Mouse (Mus musculus): Measurements from ENCODE around the gene Marc1. TPM values are rescaled to one million over a fixed set of nuclear protein-coding genes. Genes with fewer than 3 reads are reported as not detected.

The Marc1 gene
- polyA plus RNA-seq, 1 experiment from 2014 or later: not detected

DNA sequence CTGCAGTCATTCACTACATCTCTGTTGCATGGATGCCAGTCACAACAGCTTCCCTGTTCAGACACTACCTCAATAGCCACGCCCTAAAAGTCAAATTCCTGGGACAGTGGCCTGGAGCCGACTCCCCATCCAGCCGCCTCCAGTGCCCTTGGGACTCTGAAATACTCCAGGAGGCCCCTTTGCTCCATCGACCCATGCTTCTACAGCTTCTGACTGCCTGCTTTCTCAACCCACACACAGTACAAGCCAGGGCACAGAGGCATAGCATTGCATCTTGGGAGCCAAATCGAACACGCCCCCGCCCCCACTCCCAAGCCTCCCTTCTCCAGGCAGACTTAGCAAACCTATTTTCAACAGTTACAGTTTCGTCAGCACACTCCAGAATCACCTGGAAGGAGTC lies 18.8 kb upstream of the Marc1 start:
- Histone ChIP-seq H3K4me1 (ENCODE audit: control insufficient read depth, insufficient read depth, low read length) (no peaks in the 10 kb centered on the region), H3K4me2 (no peak overlapping the region), H3K9ac (ENCODE audit: low read length) (no peak overlapping the region), H3K27me3 (ENCODE audit: control insufficient read depth, insufficient read depth, low read length) (no peaks in the 10 kb centered on the region), H3K27ac (ENCODE audit: low read depth, low read length) (no peak overlapping the region), H3K36me3 (ENCODE audit: control insufficient read depth, insufficient read depth, low read length) (peaks cover 2% of the 10 kb centered on the region; the same call in 1 of the 2 replicates), H3K9me3 (ENCODE audit: control insufficient read depth, low read length) (no peaks in the 10 kb centered on the region), H3K4me3 (ENCODE audit: low read depth, low read length) (no peak overlapping the region)
- no peak for ATAC-seq (ENCODE audit: low FRiP score)
- DNase-seq (ENCODE audit: low spot score, missing footprints): peak; percentile 47
- WGBS: 87% methylated on average over 8 of the region's 8 CpGs

DNA sequence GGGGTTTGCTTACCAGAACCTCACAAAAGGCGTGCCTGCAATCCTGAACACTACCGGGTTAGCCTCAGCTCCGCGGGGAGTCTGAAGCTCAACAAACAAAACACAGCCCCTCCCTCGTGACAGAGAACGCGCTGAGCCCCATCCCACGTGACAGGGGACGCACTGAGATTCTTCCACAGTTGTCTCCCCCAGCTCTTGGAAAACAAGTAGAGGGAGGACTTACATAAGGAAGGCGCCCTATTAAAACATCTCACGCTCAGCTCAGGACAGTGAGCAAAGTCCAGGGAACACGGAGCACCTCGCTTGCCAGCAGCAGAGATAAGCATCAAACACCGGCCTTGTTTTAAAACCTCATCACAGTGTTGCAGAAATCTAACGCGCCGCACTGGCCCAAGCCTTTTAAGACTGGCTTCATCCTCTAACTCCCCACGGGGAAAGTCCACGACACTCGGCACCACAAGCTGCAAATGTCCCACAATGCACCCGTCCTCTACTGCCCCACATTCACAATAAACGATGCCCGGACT lies 16.1 kb upstream of the Marc1 start:
- Histone ChIP-seq H3K4me3 (ENCODE audit: low read depth, low read length) (no peak overlapping the region), H3K27me3 (ENCODE audit: control insufficient read depth, insufficient read depth, low read length) (no peaks in the 10 kb centered on the region), H3K27ac (ENCODE audit: low read depth, low read length) (no peak overlapping the region), H3K9ac (ENCODE audit: low read length) (no peak overlapping the region), H3K36me3 (ENCODE audit: control insufficient read depth, insufficient read depth, low read length) (0 out of 2 replicates have a peak, but pooled peaks cover 2% of the 10 kb centered on the region), H3K4me1 (ENCODE audit: control insufficient read depth, insufficient read depth, low read length) (no peaks in the 10 kb centered on the region), H3K4me2 (peak overlapping the region; percentile 16; the same call in 1 of the 2 replicates), H3K9me3 (ENCODE audit: control insufficient read depth, low read length) (no peaks in the 10 kb centered on the region)
- peak; percentile 86 for DNase-seq (ENCODE audit: low spot score, missing footprints)
- 28% methylated on average over 23 of the region's 23 CpGs for WGBS
- no peak for ATAC-seq (ENCODE audit: low FRiP score)

DNA sequence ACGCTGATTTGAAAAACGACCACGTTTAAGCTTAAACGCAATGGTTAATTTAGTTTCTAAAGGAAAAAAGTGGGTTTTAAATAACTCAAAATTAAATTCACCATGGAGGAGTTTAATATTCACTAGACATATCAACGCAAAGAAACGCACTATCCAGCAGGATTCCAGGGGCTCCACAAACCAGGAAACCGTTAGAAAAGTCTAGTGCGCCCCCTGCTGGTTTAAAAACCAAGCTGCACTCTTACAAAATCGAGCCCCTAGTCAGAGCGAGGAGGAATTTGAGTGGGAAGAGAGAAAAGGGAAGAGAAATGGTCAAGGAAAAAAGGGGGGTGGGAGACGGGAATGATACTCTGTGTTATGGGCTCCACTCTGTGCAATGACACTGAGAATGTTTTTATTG lies 14.0 kb upstream of the Marc1 start:
- H3K4me2 ChIP-seq: no peak overlapping the region
- 29% methylated on average over 11 of the region's 11 CpGs for WGBS

DNA sequence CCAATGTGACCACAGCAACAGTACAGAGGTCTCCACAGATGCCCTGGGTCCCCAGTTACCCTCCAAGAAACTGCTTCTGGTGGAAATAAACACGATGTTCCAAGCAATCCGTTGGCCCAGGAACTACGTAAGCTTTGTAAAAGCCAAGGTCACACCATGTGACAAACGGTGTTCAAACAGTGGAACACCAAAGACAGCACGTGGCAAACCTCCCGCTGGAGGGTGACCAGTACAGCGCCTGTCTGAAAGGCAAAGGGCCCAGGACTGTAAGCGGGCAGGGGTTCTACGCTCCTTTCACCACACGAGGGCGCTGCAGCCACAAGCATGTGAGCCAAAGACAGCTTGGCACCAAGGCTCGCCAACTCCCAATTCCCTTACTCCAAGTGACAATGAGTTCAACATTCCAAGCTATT lies 13.3 kb upstream of the Marc1 start:
- Histone ChIP-seq H3K36me3 (ENCODE audit: control insufficient read depth, insufficient read depth, low read length) (no peaks in the 10 kb centered on the region), H3K27me3 (ENCODE audit: control insufficient read depth, insufficient read depth, low read length) (no peaks in the 10 kb centered on the region), H3K9me3 (ENCODE audit: control insufficient read depth, low read length) (no peaks in the 10 kb centered on the region), H3K27ac (ENCODE audit: low read depth, low read length) (no peak overlapping the region), H3K9ac (ENCODE audit: low read length) (no peak overlapping the region), H3K4me2 (no peak overlapping the region), H3K4me1 (ENCODE audit: control insufficient read depth, insufficient read depth, low read length) (no peaks in the 10 kb centered on the region), H3K4me3 (ENCODE audit: low read depth, low read length) (no peak overlapping the region)
- DNase-seq (ENCODE audit: low spot score, missing footprints): peak; percentile 99
- peak; percentile 88 for ATAC-seq (ENCODE audit: low FRiP score)
- 2% methylated on average over 12 of the region's 12 CpGs for WGBS

More for the DNA sequence above, 14.0 kb upstream of the Marc1 start:
- Histone ChIP-seq H3K4me1 (ENCODE audit: control insufficient read depth, insufficient read depth, low read length) (no peaks in the 10 kb centered on the region), H3K27me3 (ENCODE audit: control insufficient read depth, insufficient read depth, low read length) (no peaks in the 10 kb centered on the region), H3K36me3 (ENCODE audit: control insufficient read depth, insufficient read depth, low read length) (no peaks in the 10 kb centered on the region), H3K9me3 (ENCODE audit: control insufficient read depth, low read length) (no peaks in the 10 kb centered on the region), H3K4me3 (ENCODE audit: low read depth, low read length) (no peak overlapping the region), H3K27ac (ENCODE audit: low read depth, low read length) (no peak overlapping the region), H3K9ac (ENCODE audit: low read length) (no peak overlapping the region)
- DNase-seq (ENCODE audit: low spot score, missing footprints) (peak; percentile 93), ATAC-seq (ENCODE audit: low FRiP score) (0 out of 2 replicates have a peak, but pooled peaks have one; percentile 28)

DNA sequence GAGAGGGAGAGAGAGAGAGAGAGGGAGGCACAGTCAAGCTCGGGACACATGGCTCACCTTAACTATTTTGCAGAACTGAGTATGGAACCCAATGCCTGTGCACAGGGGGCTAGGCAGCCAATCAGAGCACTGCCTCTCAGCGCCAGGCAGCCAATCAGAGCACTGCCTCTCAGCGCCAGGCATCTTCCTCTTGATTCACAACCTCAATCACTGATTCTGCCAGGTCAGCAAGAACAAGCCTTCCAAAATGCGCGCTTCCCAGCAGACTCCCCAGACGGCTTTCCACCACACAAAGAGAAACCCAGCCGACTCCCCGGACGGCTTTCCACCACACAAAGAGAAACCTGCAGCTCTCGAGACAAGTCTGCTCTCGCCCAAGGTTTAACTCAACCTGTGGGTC lies 11.6 kb upstream of the Marc1 start:
- Histone ChIP-seq H3K27ac (ENCODE audit: low read depth, low read length) (no peak overlapping the region), H3K9me3 (ENCODE audit: control insufficient read depth, low read length) (no peaks in the 10 kb centered on the region), H3K36me3 (ENCODE audit: control insufficient read depth, insufficient read depth, low read length) (no peaks in the 10 kb centered on the region), H3K4me1 (ENCODE audit: control insufficient read depth, insufficient read depth, low read length) (no peaks in the 10 kb centered on the region), H3K27me3 (ENCODE audit: control insufficient read depth, insufficient read depth, low read length) (no peaks in the 10 kb centered on the region), H3K4me3 (ENCODE audit: low read depth, low read length) (no peak overlapping the region), H3K4me2 (0 out of 2 replicates have a peak overlapping the region, but pooled peaks have one; percentile 8), H3K9ac (ENCODE audit: low read length) (no peak overlapping the region)
- ATAC-seq (ENCODE audit: low FRiP score): peak; percentile 45; the same call in 1 of the 2 replicates
- WGBS: 11% methylated on average over 11 of the region's 11 CpGs
- DNase-seq (ENCODE audit: low spot score, missing footprints): no peak

DNA sequence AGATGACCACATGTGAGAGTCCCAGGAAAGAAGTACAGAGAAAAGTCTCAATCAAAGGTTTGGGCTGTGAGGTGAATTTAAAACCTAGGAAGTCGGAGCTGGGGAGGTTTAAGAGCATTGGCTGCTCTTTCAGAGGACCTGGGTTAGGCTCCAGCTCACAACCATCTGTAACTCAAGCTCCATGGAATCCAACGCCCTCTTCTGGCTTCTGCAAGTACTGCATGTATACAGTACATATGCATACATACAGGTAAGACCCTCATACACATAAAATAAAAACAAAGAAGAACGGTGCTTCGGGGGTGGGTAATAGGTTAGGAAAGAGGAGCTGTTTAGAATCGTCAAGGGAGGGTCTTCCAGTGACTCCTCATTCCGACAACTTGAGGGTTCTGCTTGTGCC lies 6.7 kb upstream of the Marc1 start:
- Histone ChIP-seq H3K36me3 (ENCODE audit: control insufficient read depth, insufficient read depth, low read length) (no peaks in the 10 kb centered on the region), H3K27me3 (ENCODE audit: control insufficient read depth, insufficient read depth, low read length) (no peaks in the 10 kb centered on the region), H3K9ac (ENCODE audit: low read length) (no peak overlapping the region), H3K27ac (ENCODE audit: low read depth, low read length) (no peak overlapping the region), H3K4me1 (ENCODE audit: control insufficient read depth, insufficient read depth, low read length) (no peaks in the 10 kb centered on the region), H3K4me2 (no peak overlapping the region), H3K9me3 (ENCODE audit: control insufficient read depth, low read length) (no peaks in the 10 kb centered on the region), H3K4me3 (ENCODE audit: low read depth, low read length) (no peak overlapping the region)
- ATAC-seq (ENCODE audit: low FRiP score) (no peak), DNase-seq (ENCODE audit: low spot score, missing footprints) (no peak)
- 82% methylated on average over 6 of the region's 6 CpGs for WGBS

DNA sequence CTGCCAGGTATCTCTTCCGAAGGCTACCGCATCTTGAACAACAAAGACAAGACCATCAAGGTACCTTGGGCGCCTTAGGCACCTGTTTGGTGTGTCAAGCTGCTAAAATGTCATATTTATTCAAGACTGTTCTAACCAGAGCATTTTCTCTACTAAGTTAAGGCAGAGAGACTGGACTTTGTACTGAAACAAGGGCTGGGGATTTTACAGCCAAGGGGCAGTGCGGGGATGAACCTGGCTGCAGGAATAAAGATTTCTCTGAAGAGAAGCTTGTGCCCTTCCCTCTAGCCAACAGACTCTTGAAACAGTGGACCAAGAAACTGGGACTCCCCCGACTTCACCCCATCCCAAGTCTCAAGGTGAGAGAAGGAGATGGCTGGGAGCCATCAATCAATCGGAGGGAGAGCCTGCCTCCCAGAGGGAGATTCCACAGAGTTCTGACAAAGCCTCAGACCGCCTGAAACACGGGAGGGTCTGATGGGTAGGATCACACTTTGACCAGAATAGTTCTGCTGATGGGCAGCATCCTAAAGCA lies 670 bp upstream of the Marc1 start:
- WGBS: 76% methylated on average over 8 of the region's 8 CpGs
- H3K36me3 ChIP-seq (ENCODE audit: control insufficient read depth, insufficient read depth, low read length): no peaks in the 10 kb centered on the region
- H3K4me3 ChIP-seq (ENCODE audit: low read depth, low read length): no peak overlapping the region

DNA sequence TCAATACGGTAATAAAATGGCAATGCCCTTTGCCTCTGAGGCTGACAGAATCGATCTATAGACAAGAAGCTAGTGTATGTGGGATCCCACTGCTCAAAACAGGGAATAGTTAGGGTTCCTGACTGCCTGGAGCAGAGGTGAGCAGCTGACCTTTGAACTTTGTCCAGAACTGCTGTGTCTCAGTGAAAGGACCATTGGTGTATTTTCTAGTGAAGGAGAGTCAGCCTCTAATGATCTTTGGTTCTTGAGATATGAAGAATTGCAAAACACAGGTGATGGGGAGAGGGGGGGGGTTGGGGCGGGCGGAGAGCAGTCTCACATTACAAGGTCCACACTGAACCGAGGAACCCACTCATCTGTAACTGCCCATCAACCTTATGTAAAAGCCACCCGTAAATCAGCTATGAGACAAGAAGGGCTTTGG lies 1.5 kb downstream of the Marc1 start:
- Histone ChIP-seq H3K9ac (ENCODE audit: low read length) (no peak overlapping the region), H3K27me3 (ENCODE audit: control insufficient read depth, insufficient read depth, low read length) (peaks cover 5% of the 10 kb centered on the region), H3K36me3 (ENCODE audit: control insufficient read depth, insufficient read depth, low read length) (no peaks in the 10 kb centered on the region), H3K9me3 (ENCODE audit: control insufficient read depth, low read length) (no peaks in the 10 kb centered on the region), H3K27ac (ENCODE audit: low read depth, low read length) (no peak overlapping the region), H3K4me3 (ENCODE audit: low read depth, low read length) (no peak overlapping the region), H3K4me1 (ENCODE audit: control insufficient read depth, insufficient read depth, low read length) (peaks cover 8% of the 10 kb centered on the region), H3K4me2 (no peak overlapping the region)
- WGBS: 82% methylated on average over 6 of the region's 6 CpGs
- ATAC-seq (ENCODE audit: low FRiP score) (no peak), DNase-seq (ENCODE audit: low spot score, missing footprints) (peak; percentile 53)

More for the DNA sequence above, 670 bp upstream of the Marc1 start:
- peak; percentile 75 for DNase-seq (ENCODE audit: low spot score, missing footprints)
- H3K9me3 ChIP-seq (ENCODE audit: control insufficient read depth, low read length): no peaks in the 10 kb centered on the region
- no peak overlapping the region for H3K9ac ChIP-seq (ENCODE audit: low read length)
- peaks cover 8% of the 10 kb centered on the region for H3K4me1 ChIP-seq (ENCODE audit: control insufficient read depth, insufficient read depth, low read length)
- no peak overlapping the region for H3K4me2 ChIP-seq
- peaks cover 5% of the 10 kb centered on the region for H3K27me3 ChIP-seq (ENCODE audit: control insufficient read depth, insufficient read depth, low read length)
- no peak for ATAC-seq (ENCODE audit: low FRiP score)
- no peak overlapping the region for H3K27ac ChIP-seq (ENCODE audit: low read depth, low read length)

DNA sequence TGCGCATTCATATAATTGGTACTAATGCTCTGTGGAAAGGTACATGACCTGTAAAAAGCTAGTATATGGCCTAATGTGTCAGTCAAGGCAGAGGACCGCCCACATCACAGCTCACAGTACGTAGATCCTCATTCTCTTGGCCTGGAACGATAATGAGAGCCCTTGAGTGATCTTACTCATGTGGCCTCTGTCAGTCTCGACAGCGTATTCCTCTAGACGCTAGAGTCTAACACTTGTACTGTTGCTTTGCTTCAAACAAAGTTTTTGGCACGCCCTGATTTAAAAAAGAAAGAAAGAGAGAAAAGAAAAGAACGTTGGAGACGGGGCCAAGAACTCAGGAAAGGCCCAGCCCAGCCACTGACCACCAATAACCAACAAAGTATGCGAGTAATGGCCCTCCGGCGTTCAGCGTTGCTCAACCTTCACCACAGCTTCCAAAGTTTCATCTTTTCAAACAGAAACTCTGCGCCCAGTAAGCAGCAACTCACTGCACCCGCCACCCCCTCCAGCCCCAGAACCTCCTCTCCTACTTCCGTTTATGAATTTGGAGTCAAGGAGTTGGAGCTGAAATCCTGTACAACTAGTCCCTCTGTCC lies 2.6 kb downstream of the Marc1 start:
- no peaks in the 10 kb centered on the region for H3K9me3 ChIP-seq (ENCODE audit: control insufficient read depth, low read length)
- no peaks in the 10 kb centered on the region for H3K36me3 ChIP-seq (ENCODE audit: control insufficient read depth, insufficient read depth, low read length)
- H3K4me1 ChIP-seq (ENCODE audit: control insufficient read depth, insufficient read depth, low read length): peaks cover 8% of the 10 kb centered on the region
- peak; percentile 61 for DNase-seq (ENCODE audit: low spot score, missing footprints)
- H3K27me3 ChIP-seq (ENCODE audit: control insufficient read depth, insufficient read depth, low read length): peaks cover 5% of the 10 kb centered on the region
- H3K9ac ChIP-seq (ENCODE audit: low read length): no peak overlapping the region
- no peak overlapping the region for H3K27ac ChIP-seq (ENCODE audit: low read depth, low read length)
- WGBS: 88% methylated on average over 17 of the region's 17 CpGs
- no peak overlapping the region for H3K4me2 ChIP-seq
- ATAC-seq (ENCODE audit: low FRiP score): no peak
- no peak overlapping the region for H3K4me3 ChIP-seq (ENCODE audit: low read depth, low read length)

Data from midbrain, embryonic 11.5 days (tissue).